Mouse (Mus musculus) lung, postnatal 0 days (tissue): ENCODE measurements around the gene Ptprn2.

Experiments
- CTCF ChIP-seq: IDR thresholded peaks from 2 replicates; pipeline ENCODE4 v1.5.1; 2016; ENCODE audit warnings: antibody characterized with exemption, mild to moderate bottlenecking
- EP300 ChIP-seq: IDR thresholded peaks from 2 replicates; pipeline ENCODE4 v1.6.1; 2016; ENCODE audit warnings: antibody characterized with exemption, mild to moderate bottlenecking, control low read depth

GRCm38 (mm10) chr12:117049829-117050228 is 564.3 kb downstream of the Ptprn2 start:
- TF ChIP-seq CTCF (no peak), EP300 (no peak)
